Mouse (Mus musculus) hindbrain, embryonic 12.5 days (tissue): ENCODE measurements around the gene Aqp9. TPM values are rescaled to one million over a fixed set of nuclear protein-coding genes. Genes with fewer than 3 reads are reported as not detected.

Experiments
- ATAC-seq: fragments of 200-750 bp; cut with Nextera tagmentation; 2 replicates; pipeline ENCODE4 v1.8.0; 2017; ENCODE audit warnings: moderate TSS enrichment; ENCODE audit not compliant: low FRiP score
- H3K27ac ChIP-seq: fragments of 300-500 bp; sonication (generic); 2 replicates; pipeline ENCODE4 v1.5.1; 2016; ENCODE audit warnings: mild to moderate bottlenecking
- H3K27me3 ChIP-seq: fragments of 300-500 bp; sonication (generic); 2 replicates; pipeline ENCODE4 v1.6.1; 2016; ENCODE audit warnings: mild to moderate bottlenecking
- H3K36me3 ChIP-seq: fragments of 300-500 bp; sonication (generic); 2 replicates; pipeline ENCODE4 v1.6.1; 2016; ENCODE audit warnings: mild to moderate bottlenecking
- H3K4me1 ChIP-seq: fragments of 300-500 bp; sonication (generic); 2 replicates; pipeline ENCODE4 v1.6.1; 2016
- H3K4me2 ChIP-seq: fragments of 300-500 bp; sonication (generic); replicated peaks from 2 replicates; pipeline ENCODE4 v1.6.1; 2016; ENCODE audit warnings: mild to moderate bottlenecking
- H3K4me3 ChIP-seq: fragments of 300-500 bp; sonication (generic); 2 replicates; pipeline ENCODE4 v1.5.1; 2016; ENCODE audit warnings: mild to moderate bottlenecking
- H3K9ac ChIP-seq: fragments of 300-500 bp; sonication (generic); 2 replicates; pipeline ENCODE4 v1.6.1; 2016; ENCODE audit warnings: mild to moderate bottlenecking, moderate library complexity
- H3K9me3 ChIP-seq: fragments of 300-500 bp; sonication (generic); replicated peaks from 2 replicates; pipeline ENCODE4 v1.6.1; 2016; ENCODE audit warnings: mild to moderate bottlenecking
- WGBS: fragments of 180-500 bp; shearing (Covaris S2); methylation state at CpG from one replicate; pipeline ENCODE4 v1.1.7; 2016; 5-methylcytosine and 5-hydroxymethylcytosine counted together
- polyA plus RNA-seq: library from polyadenylated mRNA; unstranded; fragments of >200 nt; fragmentation: Nextera tagmentation; extraction: Ambion mirVana; gene quantifications from 2 replicates; pipeline ENCODE4 v1.2.1, GENCODE M21; 2016

Aqp9 gene
- polyA plus RNA-seq, 1 experiment from 2014 or later: not detected

GRCm38 (mm10) chr9:71165061-71165460, 3.4 kb downstream of the Aqp9 start:
- H3K36me3 ChIP-seq: no peaks in the 10 kb centered on the region
- H3K4me2 ChIP-seq: no peak overlapping the region
- 92% methylated on average over 6 of the region's 6 CpGs for WGBS
- no peaks in the 10 kb centered on the region for H3K4me1 ChIP-seq
- H3K27ac ChIP-seq: no peak overlapping the region
- H3K9ac ChIP-seq: no peak overlapping the region
- H3K9me3 ChIP-seq: no peaks in the 10 kb centered on the region
- H3K4me3 ChIP-seq: no peak overlapping the region
- H3K27me3 ChIP-seq: no peaks in the 10 kb centered on the region
- no peak for ATAC-seq

GRCm38 (mm10) chr9:71164353-71164752, 4.1 kb downstream of the Aqp9 start:
- Histone ChIP-seq H3K4me3 (no peak overlapping the region), H3K4me1 (no peaks in the 10 kb centered on the region), H3K9ac (no peak overlapping the region), H3K27me3 (no peaks in the 10 kb centered on the region), H3K36me3 (no peaks in the 10 kb centered on the region), H3K4me2 (no peak overlapping the region), H3K9me3 (no peaks in the 10 kb centered on the region), H3K27ac (no peak overlapping the region)
- 78% methylated on average over 3 of the region's 3 CpGs for WGBS
- ATAC-seq: no peak

GRCm38 (mm10) chr9:71162858-71163740, 5.4 kb downstream of the Aqp9 start:
- WGBS: 71% methylated on average over 12 of the region's 12 CpGs
- no peak overlapping the region for H3K4me3 ChIP-seq
- no peaks in the 10 kb centered on the region for H3K27me3 ChIP-seq
- no peak for ATAC-seq
- H3K4me1 ChIP-seq: no peaks in the 10 kb centered on the region
- no peak overlapping the region for H3K27ac ChIP-seq
- no peak overlapping the region for H3K9ac ChIP-seq
- H3K36me3 ChIP-seq: no peaks in the 10 kb centered on the region
- H3K4me2 ChIP-seq: no peak overlapping the region
- H3K9me3 ChIP-seq: no peaks in the 10 kb centered on the region

GRCm38 (mm10) chr9:71162131-71162857, 6.2 kb downstream of the Aqp9 start:
- Histone ChIP-seq H3K9ac (no peak overlapping the region), H3K9me3 (no peaks in the 10 kb centered on the region), H3K4me2 (no peak overlapping the region), H3K4me1 (no peaks in the 10 kb centered on the region), H3K36me3 (no peaks in the 10 kb centered on the region), H3K27ac (no peak overlapping the region), H3K27me3 (no peaks in the 10 kb centered on the region), H3K4me3 (no peak overlapping the region)
- ATAC-seq: no peak
- WGBS: 85% methylated on average over 8 of the region's 8 CpGs

GRCm38 (mm10) chr9:71160849-71161711, 7.4 kb downstream of the Aqp9 start:
- no peaks in the 10 kb centered on the region for H3K9me3 ChIP-seq
- no peak overlapping the region for H3K27ac ChIP-seq
- no peaks in the 10 kb centered on the region for H3K36me3 ChIP-seq
- no peak for ATAC-seq
- 0 out of 2 replicates have a peak, but pooled peaks cover 2% of the 10 kb centered on the region for H3K4me1 ChIP-seq
- no peak overlapping the region for H3K9ac ChIP-seq
- WGBS: 84% methylated on average over 13 of the region's 13 CpGs
- no peak overlapping the region for H3K4me3 ChIP-seq
- no peaks in the 10 kb centered on the region for H3K27me3 ChIP-seq
- no peak overlapping the region for H3K4me2 ChIP-seq

GRCm38 (mm10) chr9:71159686-71160085, 8.8 kb downstream of the Aqp9 start:
- Histone ChIP-seq H3K4me1 (0 out of 2 replicates have a peak, but pooled peaks cover 2% of the 10 kb centered on the region), H3K4me2 (no peak overlapping the region), H3K27ac (no peak overlapping the region), H3K9me3 (no peaks in the 10 kb centered on the region), H3K27me3 (no peaks in the 10 kb centered on the region), H3K9ac (no peak overlapping the region), H3K36me3 (no peaks in the 10 kb centered on the region), H3K4me3 (no peak overlapping the region)
- WGBS: 93% methylated on average over 5 of the region's 5 CpGs
- no peak for ATAC-seq

- Histone ChIP-seq H3K9me3 (no peaks in the 10 kb centered on the region), H3K4me3 (no peak overlapping the region), H3K4me2 (no peak overlapping the region), H3K27me3 (no peaks in the 10 kb centered on the region), H3K27ac (no peak overlapping the region), H3K9ac (no peak overlapping the region), H3K36me3 (no peaks in the 10 kb centered on the region), H3K4me1 (0 out of 2 replicates have a peak, but pooled peaks cover 2% of the 10 kb centered on the region)
- WGBS: 94% methylated on average over 7 of the region's 7 CpGs
- no peak for ATAC-seq
Observed at GRCm38 (mm10) chr9:71159060-71159626, 9.3 kb downstream of the Aqp9 start.

- no peaks in the 10 kb centered on the region for H3K9me3 ChIP-seq
- 0 out of 2 replicates have a peak, but pooled peaks cover 2% of the 10 kb centered on the region for H3K4me1 ChIP-seq
- H3K4me2 ChIP-seq: no peak overlapping the region
- H3K27ac ChIP-seq: no peak overlapping the region
- no peak overlapping the region for H3K4me3 ChIP-seq
- H3K9ac ChIP-seq: no peak overlapping the region
- no peak for ATAC-seq
- H3K27me3 ChIP-seq: no peaks in the 10 kb centered on the region
- WGBS: 90% methylated on average over 15 of the region's 15 CpGs
- no peaks in the 10 kb centered on the region for H3K36me3 ChIP-seq
Observed at GRCm38 (mm10) chr9:71157921-71158646, 10.4 kb downstream of the Aqp9 start.

- WGBS: 86% methylated on average over 9 of the region's 9 CpGs
- no peak overlapping the region for H3K4me2 ChIP-seq
- H3K9me3 ChIP-seq: no peaks in the 10 kb centered on the region
- H3K4me1 ChIP-seq: 0 out of 2 replicates have a peak, but pooled peaks cover 2% of the 10 kb centered on the region
- H3K27me3 ChIP-seq: no peaks in the 10 kb centered on the region
- no peak overlapping the region for H3K27ac ChIP-seq
- no peaks in the 10 kb centered on the region for H3K36me3 ChIP-seq
- H3K9ac ChIP-seq: no peak overlapping the region
- no peak for ATAC-seq
- H3K4me3 ChIP-seq: no peak overlapping the region
Observed at GRCm38 (mm10) chr9:71156447-71157035, 11.9 kb downstream of the Aqp9 start.

GRCm38 (mm10) chr9:71155399-71156005, 13.0 kb downstream of the Aqp9 start:
- 77% methylated on average over 7 of the region's 7 CpGs for WGBS
- ATAC-seq: no peak

GRCm38 (mm10) chr9:71151386-71151785, 17.1 kb downstream of the Aqp9 start:
- H3K36me3 ChIP-seq: no peaks in the 10 kb centered on the region
- no peaks in the 10 kb centered on the region for H3K27me3 ChIP-seq
- H3K27ac ChIP-seq: no peak overlapping the region
- H3K4me3 ChIP-seq: no peak overlapping the region
- H3K9me3 ChIP-seq: no peaks in the 10 kb centered on the region
- H3K4me2 ChIP-seq: no peak overlapping the region
- no peaks in the 10 kb centered on the region for H3K4me1 ChIP-seq
- no peak overlapping the region for H3K9ac ChIP-seq
- WGBS: 43% methylated on average over 6 of the region's 6 CpGs
- no peak for ATAC-seq

More at GRCm38 (mm10) chr9:71155399-71156005, 13.0 kb downstream of the Aqp9 start:
- no peaks in the 10 kb centered on the region for H3K9me3 ChIP-seq
- no peak overlapping the region for H3K27ac ChIP-seq
- no peak overlapping the region for H3K4me2 ChIP-seq
- 0 out of 2 replicates have a peak, but pooled peaks cover 2% of the 10 kb centered on the region for H3K4me1 ChIP-seq
- no peak overlapping the region for H3K4me3 ChIP-seq
- H3K36me3 ChIP-seq: no peaks in the 10 kb centered on the region
- H3K9ac ChIP-seq: no peak overlapping the region
- no peaks in the 10 kb centered on the region for H3K27me3 ChIP-seq
